Mouse (Mus musculus) cerebellum, adult 2 months (tissue): ENCODE measurements around the gene Crybg2. TPM values are rescaled to one million over a fixed set of nuclear protein-coding genes. Genes with fewer than 3 reads are reported as not detected.

Source experiments
- DNase-seq, 2 experiments: peaks; one replicate each; pipeline ENCODE4 v3.0.0; 2021
- H3K27ac ChIP-seq: fragments of 200-500 bp; 2 replicates; pipeline ENCODE4 v1.5.1; 2012; ENCODE audit warnings: low read length, control low read depth, inconsistent platforms; ENCODE audit not compliant: insufficient read depth
- H3K27me3 ChIP-seq: fragments of 200-500 bp; 2 replicates; pipeline ENCODE4 v1.6.1; 2012; ENCODE audit warnings: inconsistent platforms, mild to moderate bottlenecking, low read length, moderate library complexity; ENCODE audit not compliant: control insufficient read depth, insufficient read depth
- H3K4me1 ChIP-seq: fragments of 200-500 bp; 2 replicates; pipeline ENCODE4 v1.6.1; 2011; ENCODE audit warnings: low read length; ENCODE audit not compliant: control insufficient read depth, insufficient read depth
- H3K4me3 ChIP-seq: fragments of 200-500 bp; replicated peaks from 2 replicates; pipeline ENCODE3; 2011; ENCODE audit warnings: mild to moderate bottlenecking, low read depth, low read length, control low read depth; ENCODE audit not compliant: insufficient read depth
- CTCF ChIP-seq: fragments of 200-500 bp; IDR thresholded peaks from 2 replicates; pipeline ENCODE4 v1.5.1; 2011; ENCODE audit warnings: low read depth, mild to moderate bottlenecking, control low read depth, low read length, moderate library complexity, borderline replicate concordance; ENCODE audit not compliant: insufficient read depth
- POLR2A ChIP-seq: fragments of 200-500 bp; IDR thresholded peaks from 2 replicates; pipeline ENCODE4 v1.6.1; 2011; ENCODE audit warnings: low read length, control low read depth, borderline replicate concordance; ENCODE audit not compliant: insufficient read depth
- WGBS: fragments of 180-500 bp; shearing (Covaris S2); methylation state at CpG from one replicate; pipeline ENCODE4 v1.1.7; 2018; 5-methylcytosine and 5-hydroxymethylcytosine counted together
- polyA plus RNA-seq: library from polyadenylated mRNA; depleted of rRNA; stranded (reverse); fragments of >200 nt; gene quantifications from 2 replicates; pipeline ENCODE4 v1.2.3, GENCODE M21; 2012

The Crybg2 gene
- polyA plus RNA-seq, 1 experiment, result 0.65 TPM

- DNase-seq, result no peak
- no peak overlapping the region for H3K27ac ChIP-seq
- WGBS, result 50% methylated on average over 18 of the region's 18 CpGs
- H3K4me3 ChIP-seq, result no peak overlapping the region
- no peak for TF ChIP-seq CTCF
- no peak for TF ChIP-seq POLR2A
- H3K27me3 ChIP-seq, result no peaks in the 10 kb centered on the region
- no peaks in the 10 kb centered on the region for H3K4me1 ChIP-seq
These were observed 683 bp downstream of the Crybg2 start for GRCm38 (mm10) chr4:134061166-134061830.

GRCm38 (mm10) chr4:134061944-134062446, 1.4 kb downstream of the Crybg2 start:
- no peaks in the 10 kb centered on the region for H3K4me1 ChIP-seq
- no peak overlapping the region for H3K27ac ChIP-seq
- H3K27me3 ChIP-seq, result no peaks in the 10 kb centered on the region
- H3K4me3 ChIP-seq, result no peak overlapping the region
- no peak for TF ChIP-seq POLR2A
- TF ChIP-seq CTCF, result no peak
- WGBS, result 47% methylated on average over 8 of the region's 8 CpGs
- no peak for DNase-seq

GRCm38 (mm10) chr4:134062561-134062960, 1.9 kb downstream of the Crybg2 start:
- Histone ChIP-seq H3K4me1 (no peaks in the 10 kb centered on the region), H3K27ac (no peak overlapping the region), H3K27me3 (no peaks in the 10 kb centered on the region), H3K4me3 (no peak overlapping the region)
- no peak for TF ChIP-seq CTCF
- 68% methylated on average over 8 of the region's 8 CpGs for WGBS
- DNase-seq, result no peak

GRCm38 (mm10) chr4:134065431-134066004, 4.9 kb downstream of the Crybg2 start:
- no peak for DNase-seq
- Histone ChIP-seq H3K27me3 (no peaks in the 10 kb centered on the region), H3K4me1 (no peaks in the 10 kb centered on the region), H3K27ac (no peak overlapping the region), H3K4me3 (no peak overlapping the region)
- 14% methylated on average over 23 of the region's 23 CpGs for WGBS
- TF ChIP-seq CTCF, result no peak
- TF ChIP-seq POLR2A, result no peak

- H3K4me3 ChIP-seq, result no peak overlapping the region
- no peaks in the 10 kb centered on the region for H3K4me1 ChIP-seq
- DNase-seq, result no peak
- H3K27ac ChIP-seq, result no peak overlapping the region
- 95% methylated on average over 8 of the region's 8 CpGs for WGBS
- TF ChIP-seq POLR2A (no peak), CTCF (no peak)
- no peaks in the 10 kb centered on the region for H3K27me3 ChIP-seq
These were observed 6.8 kb downstream of the Crybg2 start for GRCm38 (mm10) chr4:134067383-134067782.

GRCm38 (mm10) chr4:134067833-134068544, 7.4 kb downstream of the Crybg2 start:
- Histone ChIP-seq H3K27ac (no peak overlapping the region), H3K4me1 (no peaks in the 10 kb centered on the region), H3K4me3 (no peak overlapping the region), H3K27me3 (no peaks in the 10 kb centered on the region)
- DNase-seq, result no peak
- WGBS, result 75% methylated on average over 7 of the region's 7 CpGs
- TF ChIP-seq POLR2A (no peak), CTCF (no peak)

GRCm38 (mm10) chr4:134068793-134069580, 8.4 kb downstream of the Crybg2 start:
- DNase-seq, result no peak
- no peak for TF ChIP-seq POLR2A
- no peak for TF ChIP-seq CTCF
- Histone ChIP-seq H3K4me1 (no peaks in the 10 kb centered on the region), H3K4me3 (no peak overlapping the region), H3K27me3 (no peaks in the 10 kb centered on the region), H3K27ac (no peak overlapping the region)
- 80% methylated on average over 4 of the region's 4 CpGs for WGBS
